Mouse (Mus musculus) retina, postnatal 7 days (tissue): ENCODE data around the gene Mdm4.

Source experiments
- DNase-seq: peaks from one replicate; pipeline ENCODE4 v3.0.0-alpha.2; 2012; ENCODE audit warnings: low read depth, low spot score

Mdm4 gene

GRCm38 (mm10) chr1:132947811-132948210 lies 82.5 kb downstream of the Mdm4 start:
- no peak for DNase-seq

GRCm38 (mm10) chr1:132945826-132946225 lies 84.5 kb downstream of the Mdm4 start:
- no peak for DNase-seq

GRCm38 (mm10) chr1:132938975-132939374 lies 91.4 kb downstream of the Mdm4 start:
- no peak for DNase-seq

- no peak for DNase-seq
Measured at GRCm38 (mm10) chr1:132937296-132938030, 92.9 kb downstream of the Mdm4 start.

GRCm38 (mm10) chr1:132934856-132935255 lies 95.5 kb downstream of the Mdm4 start:
- DNase-seq: no peak

- no peak for DNase-seq
Measured at GRCm38 (mm10) chr1:132932421-132932820, 97.9 kb downstream of the Mdm4 start.

- DNase-seq: no peak
Measured at GRCm38 (mm10) chr1:132930291-132930690, 100.1 kb downstream of the Mdm4 start.

- DNase-seq: no peak
Measured at GRCm38 (mm10) chr1:132928907-132929250, 101.5 kb downstream of the Mdm4 start.

GRCm38 (mm10) chr1:132928032-132928906 lies 102.1 kb downstream of the Mdm4 start:
- DNase-seq: no peak

- no peak for DNase-seq
Measured at GRCm38 (mm10) chr1:132925270-132925669, 105.1 kb downstream of the Mdm4 start.

- no peak for DNase-seq
Measured at GRCm38 (mm10) chr1:132922257-132922656, 108.1 kb downstream of the Mdm4 start.

- no peak for DNase-seq
Measured at GRCm38 (mm10) chr1:132921071-132921470, 109.3 kb downstream of the Mdm4 start.

- no peak for DNase-seq
Measured at GRCm38 (mm10) chr1:132919258-132919657, 111.1 kb downstream of the Mdm4 start.

- DNase-seq: no peak
Measured at GRCm38 (mm10) chr1:132918117-132918680, 112.2 kb downstream of the Mdm4 start.

GRCm38 (mm10) chr1:132917554-132917953 lies 112.8 kb downstream of the Mdm4 start:
- no peak for DNase-seq

- DNase-seq: no peak
Measured at GRCm38 (mm10) chr1:132915849-132916493, 114.4 kb downstream of the Mdm4 start.

- no peak for DNase-seq
Measured at GRCm38 (mm10) chr1:132910414-132911041, 119.8 kb downstream of the Mdm4 start.

GRCm38 (mm10) chr1:132909951-132910350 lies 120.4 kb downstream of the Mdm4 start:
- no peak for DNase-seq
